Mouse (Mus musculus): ENCODE measurements around the gene Ifngr1.
"Not testable (repeated sequence)": the region's sequence is repeated elsewhere in the genome, so short reads cannot be mapped to it uniquely, and the experiment has no call there.

Ifngr1 gene

DNA sequence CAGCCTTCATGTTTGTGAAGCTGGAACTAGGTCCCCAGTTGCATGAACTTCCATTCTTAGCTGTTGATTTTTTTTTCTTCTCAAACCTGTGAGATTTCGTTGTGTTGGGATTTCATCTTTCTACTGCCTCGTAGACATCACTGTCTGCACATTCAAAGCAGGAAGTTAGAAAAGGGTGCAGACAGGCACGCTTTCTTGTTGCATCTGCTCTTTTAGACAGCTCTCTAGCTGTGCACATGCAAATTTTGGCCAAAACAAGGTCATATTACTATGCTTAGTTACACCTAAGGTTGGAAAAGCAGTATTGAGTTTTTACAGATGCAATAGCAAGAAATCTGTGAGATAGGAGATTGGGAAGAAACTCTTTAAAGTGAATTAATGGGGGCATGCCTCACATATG lies 4.5 kb upstream of the Ifngr1 start:
- in situ Hi-C loops (cut with MboI, MseI), result no loop called here

DNA sequence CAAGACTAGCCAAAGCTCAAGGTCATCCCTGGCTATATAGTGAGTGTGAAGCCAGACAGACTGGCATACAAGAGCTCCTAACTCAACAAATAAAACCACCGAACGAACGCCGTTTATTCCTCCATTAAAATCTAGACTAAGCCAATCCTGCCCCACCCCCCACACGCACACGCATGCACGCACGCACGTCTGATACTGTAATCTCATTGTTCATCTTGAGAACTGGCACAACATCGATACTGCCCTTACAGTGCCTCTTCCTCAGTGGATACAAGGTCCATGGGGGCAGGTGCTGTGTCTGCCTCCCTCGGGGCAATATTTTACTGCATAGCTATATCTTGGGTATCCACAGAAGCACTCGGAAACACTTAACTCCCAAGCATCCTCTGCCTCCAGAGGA lies 2.1 kb upstream of the Ifngr1 start:
- in situ Hi-C loops (cut with MboI, MseI), result loop anchor here (10.0 kb wide), 1 partner anchor 535 kb away; no protein-coding TSS in a partner anchor

DNA sequence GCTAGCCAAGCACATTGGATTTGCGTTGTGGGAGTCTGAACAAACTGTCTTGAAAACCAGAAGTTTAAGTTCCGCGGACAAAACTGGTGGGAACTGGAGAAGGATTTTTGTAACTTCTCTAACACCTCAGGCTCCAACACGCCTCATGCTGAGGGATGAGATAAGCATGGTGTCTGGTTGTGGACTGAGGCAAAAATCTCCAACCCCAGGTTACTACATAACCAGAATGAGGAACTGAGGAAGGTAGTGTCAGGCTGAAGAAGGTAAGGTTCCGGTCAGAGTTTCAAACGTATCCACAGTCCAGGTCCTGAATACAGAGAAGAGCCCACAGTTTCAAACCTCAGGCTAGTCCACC lies 486 bp upstream of the Ifngr1 start:
- in situ Hi-C loops (cut with MboI, MseI), result loop anchor here (10.0 kb wide), 1 partner anchor 536 kb away; no protein-coding TSS in a partner anchor

DNA sequence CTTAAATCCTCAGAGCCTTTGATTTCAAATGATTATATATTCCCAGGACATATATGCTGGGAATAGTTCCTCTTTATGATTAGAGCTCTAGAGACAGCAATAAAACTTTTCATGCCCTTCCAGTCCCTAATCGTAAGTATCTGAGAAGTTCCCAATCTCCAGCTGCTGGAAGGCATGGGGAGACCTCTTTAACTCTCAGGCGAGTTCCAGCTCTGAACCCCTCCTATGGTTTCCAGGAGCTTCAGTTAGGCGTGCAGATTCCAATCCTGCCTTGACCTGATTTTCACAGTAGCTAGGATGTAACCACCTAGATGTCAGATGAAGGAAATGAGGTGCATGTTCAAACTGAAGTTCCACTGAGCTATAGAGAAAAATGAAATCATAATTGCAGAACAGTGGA lies 807 bp downstream of the Ifngr1 start:
- in situ Hi-C loops (cut with MboI, MseI), result loop anchor here (10.0 kb wide), 1 partner anchor 538 kb away; no protein-coding TSS in a partner anchor

DNA sequence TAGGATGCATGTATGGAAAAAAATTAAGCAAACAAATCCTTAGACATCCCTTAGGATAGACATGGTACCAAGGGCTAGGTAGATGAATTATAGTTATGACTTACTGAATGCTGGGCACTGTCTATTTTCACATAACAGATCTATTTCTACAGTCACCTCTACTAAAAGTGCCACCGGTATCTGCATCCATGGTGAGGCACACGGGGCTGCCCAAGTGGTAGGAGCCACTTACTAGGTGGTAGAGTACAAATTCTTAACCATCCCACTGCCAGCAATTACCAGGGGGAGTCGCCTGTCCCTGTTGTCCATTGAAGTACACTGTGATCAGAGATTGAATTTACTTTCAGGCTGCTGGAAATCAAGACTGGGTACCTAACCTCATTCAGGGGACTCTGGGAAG lies 1.5 kb downstream of the Ifngr1 start:
- in situ Hi-C loops (cut with MboI, MseI), result loop anchor here (10.0 kb wide), 1 partner anchor 538 kb away; no protein-coding TSS in a partner anchor

DNA sequence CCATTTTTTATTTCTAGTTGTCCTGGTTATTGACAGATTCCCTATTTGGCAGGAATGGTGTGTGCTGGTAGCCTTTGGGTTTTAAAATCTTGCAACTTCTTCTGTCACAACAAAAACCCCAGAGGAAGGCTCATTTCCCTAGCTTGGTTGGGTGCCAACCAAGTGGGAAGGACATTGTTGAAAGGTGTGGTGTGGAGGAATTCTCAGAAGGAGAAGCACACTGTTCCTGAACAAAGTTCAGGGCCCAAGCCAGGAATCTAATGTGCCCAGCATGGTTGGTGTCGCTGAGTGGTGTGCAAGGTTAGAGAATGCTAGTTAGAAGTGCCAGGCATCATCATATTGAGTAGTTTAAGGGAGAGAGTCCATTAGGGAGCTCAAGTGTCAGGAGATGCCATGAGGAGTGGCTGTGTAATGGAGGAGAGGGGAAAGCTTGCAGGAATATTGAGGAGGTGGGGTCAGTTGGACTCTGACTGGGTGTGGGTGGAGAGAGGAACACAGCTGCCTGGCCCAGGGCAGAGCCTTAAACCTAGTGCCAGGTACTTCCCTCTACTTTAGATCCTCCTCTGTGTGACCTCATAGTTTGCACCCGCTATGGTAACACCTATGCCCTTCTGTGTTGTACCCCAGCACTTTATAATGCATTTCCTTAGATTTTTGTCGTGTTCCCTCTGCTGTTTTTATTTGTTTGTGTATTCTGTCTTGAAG lies 2.6 kb downstream of the Ifngr1 start:
- in situ Hi-C loops (cut with MboI, MseI), result loop anchor here (10.0 kb wide), 1 partner anchor 540 kb away; no protein-coding TSS in a partner anchor

DNA sequence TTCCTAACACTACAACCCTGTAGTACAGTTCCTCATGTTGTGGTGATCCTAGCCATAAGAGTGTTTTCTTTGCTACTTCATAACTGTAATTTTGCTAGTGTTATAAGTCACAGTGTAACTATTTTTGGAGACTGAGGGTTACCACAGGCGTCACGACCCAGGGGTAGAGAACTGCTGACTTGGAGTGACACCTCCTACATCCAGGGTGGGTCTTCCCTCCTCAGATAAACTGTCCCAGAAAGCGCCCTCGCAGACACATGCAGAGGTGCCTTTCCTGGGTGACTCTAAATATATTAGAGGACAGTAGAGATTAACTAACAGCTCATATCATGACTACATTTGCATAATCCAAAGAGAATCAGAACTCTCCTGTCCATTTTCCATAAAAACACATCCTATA lies 5.1 kb downstream of the Ifngr1 start:
- in situ Hi-C loops (cut with MboI, MseI), result loop anchor here (5.0 to 10.0 kb wide), 2 partner anchors 90 to 542 kb away; no protein-coding TSS in a partner anchor

DNA sequence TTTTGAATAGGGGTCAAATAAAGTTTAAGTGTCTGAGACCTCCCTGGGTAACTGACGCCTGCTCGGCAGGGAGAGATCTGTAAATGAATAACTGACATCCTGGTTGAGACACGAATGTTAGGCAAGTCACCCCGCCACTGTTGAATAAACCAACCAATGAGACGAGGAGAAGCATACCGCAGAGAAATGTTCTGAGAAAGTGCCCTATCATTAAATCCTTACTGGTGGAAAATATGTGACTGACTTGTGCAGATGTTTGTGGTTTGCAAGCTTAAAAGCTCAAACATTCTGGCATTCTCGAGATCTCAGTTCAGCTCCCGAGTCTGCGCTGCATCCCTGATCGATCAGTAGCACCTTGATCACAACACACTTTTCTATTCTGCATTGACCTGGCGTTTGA lies 6.3 kb downstream of the Ifngr1 start:
- in situ Hi-C loops (cut with MboI, MseI), result loop anchor here (5.0 to 10.0 kb wide), 2 partner anchors 89 to 543 kb away; no protein-coding TSS in a partner anchor

DNA sequence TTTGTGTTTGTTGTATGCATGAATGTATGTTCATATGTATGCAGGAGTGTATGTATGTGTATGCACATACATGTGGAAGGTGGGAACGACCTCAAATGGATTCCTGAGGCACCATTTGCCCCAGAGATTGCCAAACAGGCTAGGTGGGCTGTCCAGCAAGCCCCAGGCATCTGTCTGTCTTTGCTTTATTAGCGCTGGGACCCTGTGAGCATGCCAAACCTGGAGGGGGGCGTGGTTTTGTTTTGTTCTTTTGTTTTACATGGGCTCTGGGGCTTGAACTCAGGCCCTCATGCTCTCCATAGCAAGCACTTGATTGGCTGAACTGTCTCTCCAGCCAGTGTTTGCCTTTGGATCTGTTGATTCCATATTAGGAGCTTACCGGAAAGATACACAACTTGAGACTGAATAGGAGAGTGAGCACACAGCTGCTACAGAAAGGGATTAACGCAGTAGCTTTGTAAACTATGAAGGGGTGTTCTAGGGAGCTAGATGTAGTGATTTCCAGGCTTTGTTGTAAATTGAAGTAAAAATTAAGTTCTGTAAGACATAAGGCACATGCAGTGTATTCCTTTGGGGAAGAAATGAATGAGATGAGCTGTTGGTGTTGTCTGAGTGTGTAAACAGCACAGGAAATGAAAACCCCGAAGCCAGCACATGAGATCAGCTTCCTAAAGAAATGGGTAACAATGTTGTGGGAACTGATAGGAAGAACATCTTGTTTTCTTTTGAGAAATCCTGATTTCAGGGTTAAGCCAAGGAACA lies 7.8 kb downstream of the Ifngr1 start:
- in situ Hi-C loops (cut with MboI, MseI), result loop anchor here (5.0 to 10.0 kb wide), 2 partner anchors 88 to 545 kb away; no protein-coding TSS in a partner anchor

DNA sequence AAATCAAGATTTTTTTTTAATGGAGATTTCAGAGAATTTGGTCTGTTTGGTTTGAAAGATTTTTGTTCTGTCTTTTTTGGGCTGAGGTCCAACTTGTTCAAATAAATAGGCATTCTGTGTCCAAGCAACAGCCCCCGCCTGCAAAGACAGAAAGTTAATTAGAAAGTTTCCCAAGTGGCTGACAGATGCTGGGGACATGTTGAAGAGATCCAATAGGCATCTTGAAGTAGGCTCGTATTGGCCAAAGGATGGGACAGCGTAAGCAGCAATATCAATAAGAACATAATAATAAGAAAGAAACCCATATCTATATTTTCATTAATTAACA lies 8.3 kb downstream of the Ifngr1 start:
- in situ Hi-C loops (cut with MboI, MseI), result no loop called here

DNA sequence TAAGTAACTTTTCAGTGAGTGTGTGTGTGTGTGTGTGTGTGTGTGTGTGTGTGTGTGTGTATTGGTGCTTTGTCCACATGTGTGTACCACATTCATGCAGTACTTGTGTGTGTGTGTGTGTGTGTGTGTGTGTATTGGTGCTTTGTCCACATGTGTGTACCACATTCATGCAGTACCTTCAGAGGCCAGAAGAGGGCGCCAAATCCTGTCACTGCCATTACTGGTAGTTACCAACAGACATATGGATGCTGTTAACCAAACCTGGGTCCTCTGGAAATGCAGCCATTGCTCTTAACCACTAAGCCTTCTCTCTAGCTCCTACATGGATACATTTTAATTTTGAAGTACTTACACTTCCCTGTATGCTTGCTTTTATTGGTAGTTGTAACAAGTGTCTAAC lies 9.8 kb downstream of the Ifngr1 start:
- in situ Hi-C loops (cut with MboI, MseI), result not testable (repeated sequence)

DNA sequence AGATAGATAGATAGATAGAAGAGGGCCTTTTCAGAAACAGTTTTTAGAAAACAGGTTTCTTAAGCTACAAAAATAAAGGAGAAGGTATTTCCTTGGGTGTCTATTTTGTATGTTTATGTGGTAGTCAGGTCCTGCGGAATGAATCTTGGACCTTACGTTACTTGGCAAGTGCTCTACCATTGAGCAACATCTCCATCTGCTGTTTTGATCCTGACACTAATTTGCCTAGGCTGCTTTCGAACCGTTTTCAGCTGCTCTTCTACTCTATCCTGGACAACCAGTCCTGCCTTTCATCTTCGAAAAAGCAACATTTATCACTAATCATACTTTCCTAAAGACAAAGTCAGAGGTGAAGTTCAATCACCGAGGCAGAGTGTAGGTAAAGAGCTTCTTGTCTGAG lies 11.5 kb downstream of the Ifngr1 start:
- in situ Hi-C loops (cut with MboI, MseI), result no loop called here

DNA sequence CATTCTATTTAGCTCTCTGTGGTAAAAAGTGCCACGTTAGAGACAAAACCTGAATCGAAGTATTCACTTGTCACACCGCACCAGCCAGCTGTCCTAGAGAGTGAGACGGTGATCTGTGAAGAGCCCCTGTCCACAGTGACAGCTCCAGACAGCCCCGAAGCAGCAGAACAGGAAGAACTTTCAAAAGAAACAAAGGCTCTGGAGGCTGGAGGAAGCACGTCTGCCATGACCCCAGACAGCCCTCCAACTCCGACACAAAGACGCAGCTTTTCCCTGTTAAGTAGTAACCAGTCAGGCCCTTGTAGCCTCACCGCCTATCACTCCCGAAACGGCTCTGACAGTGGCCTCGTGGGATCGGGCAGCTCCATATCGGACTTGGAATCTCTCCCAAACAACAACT lies 17.4 kb downstream of the Ifngr1 start:
- in situ Hi-C loops (cut with MboI, MseI), result no loop called here

DNA sequence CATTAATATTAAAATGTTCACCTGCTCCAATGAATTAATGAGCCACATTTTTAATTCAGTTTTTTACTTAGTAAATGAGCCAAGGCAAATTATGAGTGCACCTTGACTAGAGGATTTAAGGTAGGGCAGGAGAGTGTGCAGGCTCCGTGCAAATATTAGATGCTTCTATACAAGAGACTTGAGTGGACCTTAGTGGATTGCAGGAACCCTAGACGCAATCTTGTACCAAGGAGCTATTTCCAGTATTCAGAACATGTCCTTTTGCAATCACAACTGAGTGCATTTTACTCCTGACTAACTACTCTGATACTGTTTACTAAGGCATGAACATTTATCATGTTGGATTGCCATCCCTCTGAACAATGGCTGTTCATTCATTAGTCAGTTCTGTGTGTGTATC lies 19.9 kb downstream of the Ifngr1 start:
- in situ Hi-C loops (cut with MboI, MseI), result no loop called here

DNA sequence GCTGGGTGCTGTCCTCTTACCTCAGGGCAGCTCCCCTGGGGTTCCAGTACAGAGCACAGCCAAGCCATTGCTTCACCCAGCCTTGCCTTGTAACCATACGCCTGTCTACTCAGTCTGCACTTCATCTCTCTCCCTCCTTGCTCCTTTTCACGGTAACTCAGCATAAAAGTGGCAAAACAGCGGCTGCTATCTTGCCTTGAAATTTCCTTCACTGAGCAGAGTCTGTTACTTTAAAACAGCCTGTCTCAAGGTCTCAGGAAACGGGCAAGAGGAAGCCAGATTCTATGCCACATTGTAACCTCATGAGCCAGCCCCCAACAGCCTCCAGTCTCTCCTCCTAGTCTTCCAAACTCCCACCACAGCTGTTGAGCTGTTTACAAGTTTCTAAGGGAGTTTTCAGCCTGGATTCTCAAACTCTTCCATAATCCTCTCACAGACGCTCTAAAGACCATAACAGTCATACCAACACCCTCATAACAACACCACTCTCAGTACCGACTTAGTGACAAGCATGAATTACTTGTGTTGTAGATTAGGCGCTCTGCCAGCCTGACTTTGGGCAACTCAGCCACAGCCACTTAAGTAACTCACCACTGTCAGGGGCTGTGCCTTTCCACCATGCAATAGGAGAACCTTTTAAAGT lies 21.5 kb downstream of the Ifngr1 start:
- in situ Hi-C loops (cut with MboI, MseI), result no loop called here

DNA sequence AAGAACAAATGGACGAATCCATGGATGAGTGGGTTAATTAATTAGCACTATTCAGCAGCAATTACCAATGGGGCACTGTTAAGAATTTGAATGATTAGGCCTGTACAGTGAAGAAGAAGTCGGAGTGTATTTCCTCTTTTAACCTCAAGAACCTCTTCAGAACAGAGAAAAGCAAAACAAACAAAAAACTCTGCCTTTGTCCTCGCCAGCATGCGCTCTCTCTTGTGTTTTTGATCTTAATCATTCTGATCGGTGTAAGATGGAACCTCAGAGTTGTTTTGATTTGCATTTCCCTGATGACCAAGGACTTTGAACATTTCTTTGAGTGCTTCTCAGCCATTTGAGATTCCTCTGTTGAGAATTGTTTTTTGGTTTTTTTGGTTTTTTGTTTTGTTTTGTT lies 28.0 kb downstream of the Ifngr1 start:
- in situ Hi-C loops (cut with MboI, MseI), result loop anchor here (10.0 kb wide), 1 partner anchor 465 kb away; no protein-coding TSS in a partner anchor

DNA sequence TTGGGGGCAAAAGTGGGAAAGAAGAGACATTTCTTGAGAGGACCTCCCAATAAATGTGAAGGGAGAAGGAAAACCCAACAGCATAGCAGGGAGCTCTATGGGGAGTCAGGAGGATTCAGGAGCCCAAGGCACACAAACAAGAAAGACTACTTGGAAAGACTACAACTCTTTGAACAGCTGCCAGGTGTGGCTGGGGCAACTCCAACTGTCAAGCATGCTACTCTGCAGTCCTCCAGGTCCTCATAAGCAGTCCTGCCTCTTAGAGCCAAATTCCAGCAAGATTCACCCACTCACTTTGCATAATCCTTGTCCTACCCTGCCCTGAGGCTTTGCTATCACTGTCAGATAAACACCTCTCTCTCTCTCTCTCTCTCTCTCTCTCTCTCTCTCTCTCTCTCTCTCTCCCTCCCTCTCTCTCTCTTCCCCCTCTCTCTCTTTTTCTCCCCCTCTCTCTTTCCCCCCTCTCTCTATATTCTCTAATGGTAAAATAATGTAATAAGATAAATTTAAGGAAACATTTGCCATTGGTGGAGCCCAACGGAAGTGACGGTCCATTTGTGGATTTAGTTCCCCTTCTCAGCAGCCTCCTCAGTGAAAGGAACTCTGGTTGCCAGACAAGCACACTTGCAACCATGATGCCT lies 29.8 kb downstream of the Ifngr1 start, which contains the start of gene Il22ra2:
Il22ra2 (plus strand) TSS at position 591 of the 641 bp plus-strand sequence.
- in situ Hi-C loops (cut with MboI, MseI), result loop anchor here (10.0 kb wide), 1 partner anchor 463 kb away; no protein-coding TSS in a partner anchor

DNA sequence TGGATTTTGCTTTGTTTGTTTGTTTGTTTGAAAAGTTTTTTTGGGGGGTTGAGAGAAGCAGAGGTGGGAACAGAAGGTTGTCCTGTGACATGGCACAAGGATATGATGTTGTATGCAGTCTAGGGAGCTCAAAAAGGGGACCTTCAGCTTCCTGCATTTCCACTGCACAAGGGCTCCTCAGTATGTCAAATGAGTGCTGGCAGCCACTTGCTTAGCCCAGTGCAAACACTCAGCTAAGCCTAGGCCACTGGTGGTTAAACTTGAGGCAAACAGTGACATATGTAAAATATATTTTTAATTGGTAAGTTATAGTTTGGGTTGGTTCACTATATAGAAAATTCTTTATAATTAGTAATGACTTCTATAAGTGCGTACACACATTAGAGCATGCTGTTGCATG lies 32.9 kb downstream of the Ifngr1 start:
- in situ Hi-C loops (cut with MboI, MseI), result loop anchor here (10.0 kb wide), 1 partner anchor 460 kb away; no protein-coding TSS in a partner anchor

DNA sequence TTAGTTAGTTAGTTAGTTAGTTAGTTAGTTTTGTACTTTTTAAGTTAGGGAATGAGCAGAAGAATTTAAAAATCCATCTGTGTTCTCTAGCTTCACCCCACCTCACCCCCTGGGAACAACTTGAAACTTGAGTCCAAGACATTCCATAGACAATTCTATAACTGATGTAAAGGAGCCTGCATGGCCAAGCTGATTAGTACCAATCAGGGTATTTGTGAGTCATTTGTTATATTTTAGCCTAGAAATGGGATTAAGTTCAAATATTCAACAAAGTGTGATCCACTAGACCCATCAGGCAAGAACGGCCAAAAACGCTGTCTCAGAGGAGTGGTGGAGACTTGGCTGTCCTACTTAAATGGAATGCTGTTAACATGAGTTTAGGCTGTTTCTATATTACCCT lies 35.6 kb downstream of the Ifngr1 start:
- in situ Hi-C loops (cut with MboI, MseI), result loop anchor here (10.0 kb wide), 1 partner anchor 457 kb away; no protein-coding TSS in a partner anchor

DNA sequence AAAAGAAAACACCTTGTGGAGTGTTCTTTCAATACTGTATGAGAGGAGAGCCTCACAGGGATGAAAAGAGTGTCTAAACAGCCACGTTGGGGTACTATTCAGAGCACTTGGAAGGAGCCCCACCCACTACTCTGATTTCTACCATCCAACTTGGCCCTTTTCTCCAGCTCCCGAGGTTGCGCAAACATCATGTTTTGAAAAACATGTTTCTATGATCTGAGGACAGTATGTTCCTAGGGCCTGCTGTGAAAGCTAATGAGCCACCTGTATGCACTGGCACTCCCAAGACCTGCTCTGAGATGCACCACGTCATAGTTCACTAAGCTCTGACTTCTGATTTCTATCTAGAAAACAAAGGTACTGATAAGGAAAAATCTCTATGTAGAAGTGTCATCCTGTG lies 36.0 kb downstream of the Ifngr1 start:
- in situ Hi-C loops (cut with MboI, MseI), result loop anchor here (10.0 kb wide), 1 partner anchor 457 kb away; no protein-coding TSS in a partner anchor

DNA sequence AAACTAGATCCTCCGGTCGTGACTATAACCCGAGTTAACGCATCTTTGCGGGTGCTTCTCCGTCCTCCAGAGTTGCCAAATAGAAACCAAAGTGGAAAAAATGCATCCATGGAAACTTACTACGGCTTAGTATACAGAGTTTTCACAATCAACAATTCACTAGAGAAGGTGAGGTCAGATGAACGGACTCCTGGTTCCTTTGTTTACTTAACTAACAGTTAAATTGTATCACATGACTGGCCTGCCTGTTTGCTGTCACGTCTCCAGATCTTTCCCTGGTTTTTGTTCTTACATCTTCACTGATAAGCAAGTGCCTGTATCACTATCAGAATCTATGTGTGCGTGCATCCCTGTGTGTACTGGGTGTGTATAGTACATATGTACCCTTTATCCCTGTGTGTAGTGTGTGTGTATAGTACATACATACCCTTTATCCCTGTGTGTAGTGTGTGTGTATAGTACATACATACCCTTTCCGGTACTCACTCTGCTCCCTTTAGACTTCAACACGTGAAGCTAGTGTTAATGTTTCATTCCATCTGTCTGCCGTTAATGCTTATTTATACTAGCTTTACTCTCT lies 40.0 kb downstream of the Ifngr1 start:
- in situ Hi-C loops (cut with MboI, MseI), result no loop called here
